Comparison of ENCODE assay signal across 14 mouse cellular contexts in the genomic region with DNA sequence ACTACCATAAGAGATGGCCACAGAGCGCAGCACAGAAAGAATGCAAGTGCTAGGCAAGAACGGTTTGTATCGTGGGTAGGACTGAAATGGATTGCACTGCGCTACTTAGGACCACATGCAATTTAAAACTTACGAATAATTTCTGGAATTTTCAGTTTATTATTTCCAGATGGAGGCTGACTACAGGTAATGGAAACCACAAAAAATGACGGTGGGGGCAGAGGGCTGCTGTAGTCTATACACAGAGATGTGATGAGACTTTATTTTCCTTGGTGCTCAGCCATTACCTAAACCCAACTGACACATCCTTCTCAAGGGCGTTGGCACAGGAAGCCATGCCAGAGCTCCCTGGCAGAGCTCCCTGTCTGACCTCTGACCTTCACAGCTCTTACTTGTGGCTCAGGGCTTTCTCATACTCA.
DNase-seq lines count a peak whose midpoint lies in the region; ATAC-seq lines count a peak whose summit lies in the region.
"Had no signal": no experiment of that assay in that cellular context is flagged by ENCODE, and none has a peak within 500 bp of the region (broad histone marks: within the 10 kb centered on the region; RNA-seq: fewer than 3 reads in every experiment).

No protein-coding gene starts in this region.

- H3K9me3 ChIP-seq in hindbrain, embryonic 13.5 days = no peaks in the 10 kb centered on the region
- no peaks in the 10 kb centered on the region for H3K9me3 ChIP-seq in hindbrain, embryonic 16.5 days (ENCODE audit: control insufficient read depth, low read length)
- no peaks in the 10 kb centered on the region for H3K9me3 ChIP-seq in embryonic facial prominence, embryonic 13.5 days
- no peaks in the 10 kb centered on the region for H3K9me3 ChIP-seq in forebrain, embryonic 10.5 days
- H3K9me3 ChIP-seq: midbrain, embryonic 12.5 days had no signal

- peaks cover 22% of the 10 kb centered on the region for H3K36me3 ChIP-seq in hindbrain, embryonic 13.5 days
- H3K36me3 ChIP-seq in hindbrain, embryonic 16.5 days (ENCODE audit: control insufficient read depth, insufficient read depth, low read length) = peaks cover 4% of the 10 kb centered on the region; the same call in 1 of the 2 replicates
- H3K36me3 ChIP-seq in embryonic facial prominence, embryonic 13.5 days = peaks cover 45% of the 10 kb centered on the region
- H3K36me3 ChIP-seq in forebrain, embryonic 10.5 days (replicated peaks) = peaks cover 82% of the 10 kb centered on the region

- peak; percentile 56 for DNase-seq in 3134 (ENCODE audit: extremely low read depth, insufficient read length, low spot score)
- peak; percentile 83 for DNase-seq in NIH3T3 (ENCODE audit: low read depth)
- no peak for DNase-seq in cerebellum, postnatal 10 days
- DNase-seq in MN1 (ENCODE audit: low spot score) = no peak
- DNase-seq in forebrain, embryonic 10.5 days (ENCODE audit: extremely low spot score, low spot score) = no peak
- DNase-seq: cerebellum, adult 11 months; layer of hippocampus, postnatal 36 days had no signal

- no peak overlapping the region for H3K4me2 ChIP-seq in hindbrain, embryonic 13.5 days
- no peak overlapping the region for H3K4me2 ChIP-seq in hindbrain, embryonic 16.5 days (ENCODE audit: low read length)
- no peak overlapping the region for H3K4me2 ChIP-seq in embryonic facial prominence, embryonic 13.5 days
- H3K4me2 ChIP-seq: midbrain, embryonic 12.5 days had no signal

- H3K27ac ChIP-seq in hindbrain, embryonic 13.5 days = no peak overlapping the region
- no peak overlapping the region for H3K27ac ChIP-seq in hindbrain, embryonic 16.5 days (ENCODE audit: low read depth, low read length)
- peak overlapping the region; percentile 55 for H3K27ac ChIP-seq in embryonic facial prominence, embryonic 13.5 days
- H3K27ac ChIP-seq in forebrain, embryonic 10.5 days = no peak overlapping the region
- H3K27ac ChIP-seq: midbrain, embryonic 12.5 days had no signal

- 90% methylated on average over 7 of the region's 7 CpGs for WGBS in hindbrain, embryonic 13.5 days
- 94% methylated on average over 7 of the region's 7 CpGs for WGBS in hindbrain, embryonic 16.5 days
- WGBS in embryonic facial prominence, embryonic 13.5 days = 34% methylated on average over 7 of the region's 7 CpGs
- 78% methylated on average over 7 of the region's 7 CpGs for WGBS in forebrain, embryonic 10.5 days

- ATAC-seq in hindbrain, embryonic 13.5 days (ENCODE audit: low FRiP score) = 0 out of 2 replicates have a peak, but pooled peaks have one; percentile 17
- no peak for ATAC-seq in hindbrain, embryonic 16.5 days
- peak; percentile 62 for ATAC-seq in embryonic facial prominence, embryonic 13.5 days (ENCODE audit: insufficient number of reproducible peaks, insufficient read depth, low FRiP score, low TSS enrichment, low read depth)
- ATAC-seq: activated CD4-positive, CD25-positive, alpha-beta regulatory T cell, adult 4 months; intestine, embryonic 16.5 days had no signal

- no peak overlapping the region for H3K4me3 ChIP-seq in hindbrain, embryonic 13.5 days
- no peak overlapping the region for H3K4me3 ChIP-seq in hindbrain, embryonic 16.5 days (ENCODE audit: low read length)
- H3K4me3 ChIP-seq in embryonic facial prominence, embryonic 13.5 days = no peak overlapping the region
- H3K4me3 ChIP-seq in forebrain, embryonic 10.5 days = no peak overlapping the region
- H3K4me3 ChIP-seq: erythroblast, embryonic 14.5 days; midbrain, embryonic 12.5 days had no signal

- no peaks in the 10 kb centered on the region for H3K27me3 ChIP-seq in hindbrain, embryonic 13.5 days
- H3K27me3 ChIP-seq in hindbrain, embryonic 16.5 days (replicated peaks; ENCODE audit: control insufficient read depth, insufficient read depth, low read length) = no peaks in the 10 kb centered on the region
- H3K27me3 ChIP-seq in embryonic facial prominence, embryonic 13.5 days = no peaks in the 10 kb centered on the region
- H3K27me3 ChIP-seq in forebrain, embryonic 10.5 days (ENCODE audit: poor library complexity, severe bottlenecking) = no peaks in the 10 kb centered on the region
- H3K27me3 ChIP-seq: midbrain, embryonic 12.5 days had no signal

- 0 out of 2 replicates have a peak, but pooled peaks cover 3% of the 10 kb centered on the region for H3K4me1 ChIP-seq in hindbrain, embryonic 13.5 days (replicated peaks)
- H3K4me1 ChIP-seq in hindbrain, embryonic 16.5 days (ENCODE audit: control insufficient read depth, insufficient read depth, low read depth, low read length) = no peaks in the 10 kb centered on the region
- peaks cover 18% of the 10 kb centered on the region for H3K4me1 ChIP-seq in embryonic facial prominence, embryonic 13.5 days
- H3K4me1 ChIP-seq in forebrain, embryonic 10.5 days = no peaks in the 10 kb centered on the region
- H3K4me1 ChIP-seq: midbrain, embryonic 12.5 days had no signal

- H3K9ac ChIP-seq in hindbrain, embryonic 13.5 days = no peak overlapping the region
- no peak overlapping the region for H3K9ac ChIP-seq in hindbrain, embryonic 16.5 days (ENCODE audit: low read depth, low read length)
- no peak overlapping the region for H3K9ac ChIP-seq in embryonic facial prominence, embryonic 13.5 days
- H3K9ac ChIP-seq: midbrain, embryonic 12.5 days had no signal

Comparison
In these comparisons a context has a peak if more than half of its experiments do, and no peak if none do; other contexts are left out.
1. DNase-seq: peak in 3134 (single experiment) and NIH3T3 (single experiment); none in cerebellum, postnatal 10 days (0 of 2), MN1 (single experiment) and forebrain, embryonic 10.5 days (single experiment).